ENCODE assay signal across 9 mouse cellular contexts in the genomic region with DNA sequence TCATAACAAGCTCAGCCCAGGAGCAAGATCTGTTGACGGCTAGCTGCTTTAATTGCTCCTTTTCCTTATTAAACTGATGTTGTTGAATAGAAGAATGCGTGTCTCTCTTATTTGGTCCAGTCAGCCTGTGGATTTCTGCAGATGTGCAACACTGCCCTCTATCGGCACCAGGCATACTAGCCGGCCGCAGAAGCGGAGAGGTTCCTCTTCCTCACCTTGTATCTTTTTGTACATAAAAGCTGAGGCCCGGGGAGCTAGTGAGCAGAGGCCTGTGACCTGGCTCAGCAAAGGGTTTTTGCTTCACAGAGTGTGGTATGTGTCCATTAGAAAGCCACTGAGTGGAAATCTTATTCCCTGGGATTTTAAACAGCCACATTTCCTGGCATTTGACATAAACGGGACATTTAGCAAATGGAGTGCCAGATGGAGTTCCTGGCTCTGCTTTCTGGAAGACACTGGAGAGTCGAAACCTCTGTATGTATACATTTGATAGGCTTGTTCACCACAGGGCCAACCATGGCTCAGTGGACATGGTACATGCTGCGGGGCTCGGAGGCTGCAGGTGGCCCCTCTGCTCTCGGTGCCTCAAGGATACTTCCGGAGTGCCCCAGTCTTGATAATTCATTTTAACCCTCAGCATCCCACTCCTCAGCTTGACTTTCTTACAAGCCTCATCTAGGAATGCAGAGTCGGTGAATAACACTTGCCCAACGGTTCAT.
DNase-seq lines count a peak whose midpoint lies in the region; TF ChIP-seq lines count a peak whose summit lies in the region.
"Had no signal": no experiment of that assay in that cellular context is flagged by ENCODE, and none has a peak within 500 bp of the region (broad histone marks: within the 10 kb centered on the region; RNA-seq: fewer than 3 reads in every experiment).

No protein-coding gene starts in this region.

- peaks cover 11 to 28% of the 10 kb centered on the region in 2 experiments for H3K4me1 ChIP-seq in CH12.LX (ENCODE audit: control insufficient read depth in 1 of 2, insufficient read depth in 2 of 2)
- H3K4me1 ChIP-seq: limb, embryonic 13.5 days had no signal

- TF ChIP-seq EP300 in CH12.LX (IDR thresholded peaks at IDR 0.05; ENCODE audit: low read length): no peak

- no peaks in the 10 kb centered on the region for H3K9me3 ChIP-seq in CH12.LX (replicated peaks; ENCODE audit: low read length)
- H3K9me3 ChIP-seq: limb, embryonic 13.5 days had no signal

- TF ChIP-seq RAD21 in CH12.LX (IDR thresholded peaks at IDR 0.05; ENCODE audit: low read depth, low read length): peak; percentile 81

- peak; percentile 74 to 91; a peak in 2 of 4 replicates for TF ChIP-seq CTCF in CH12.LX (conservative IDR thresholded peaks at IDR 0.05 in 1 of 2, IDR thresholded peaks at IDR 0.05 in 1 of 2; ENCODE audit: low read depth in 2 of 2, low read length in 2 of 2)

- peak; percentile 72 for DNase-seq in CH12.LX (ENCODE audit: extremely low read depth)
- peak; percentile 71 for DNase-seq in adrenal gland, adult 2 months
- peak; percentile 79 for DNase-seq in embryo, embryonic 10.5 days (ENCODE audit: low spot score)
- DNase-seq in gastrocnemius, postnatal 25 days: peak; percentile 30
- peak; percentile 59 to 83 for DNase-seq in layer of hippocampus, adult 18-20 months (ENCODE audit: low spot score in 2 of 2)
- DNase-seq in lung, postnatal 10 days: peak; percentile 77
- peak; percentile 61 for DNase-seq in right cerebral cortex, adult 18-20 months
- DNase-seq in urinary bladder, adult 2 months (ENCODE audit: low spot score): peak; percentile 35

- dilution Hi-C loops in CH12.LX (cut with MboI; ENCODE audit: extremely low pct_ligation_motif_present, extremely low pct_unique_long_range_greater_than_20kb, low sequenced_read_pairs): no loop called here

- no peaks in the 10 kb centered on the region for H3K36me3 ChIP-seq in CH12.LX (replicated peaks in 1 of 2; ENCODE audit: control insufficient read depth in 1 of 2, insufficient read depth in 1 of 2, low read length in 1 of 2)
- H3K36me3 ChIP-seq: limb, embryonic 13.5 days had no signal

- H3K4me2 ChIP-seq in CH12.LX (ENCODE audit: insufficient read depth, low read depth, poor library complexity, severe bottlenecking): no peak overlapping the region
- H3K4me2 ChIP-seq: limb, embryonic 13.5 days had no signal

- H3K27ac ChIP-seq in CH12.LX (ENCODE audit: insufficient read depth, low read depth): no peak overlapping the region
- H3K27ac ChIP-seq: limb, embryonic 13.5 days had no signal

- no peak overlapping the region for H3K9ac ChIP-seq in CH12.LX (ENCODE audit: insufficient read depth, low read depth)
- H3K9ac ChIP-seq: limb, embryonic 13.5 days had no signal

- in situ Hi-C loops in CH12.LX (cut with MboI; ENCODE audit: low pct_ligation_motif_present, low pct_unique_long_range_greater_than_20kb, low sequenced_read_pairs): no loop called here

- no peaks in the 10 kb centered on the region for H3K79me2 ChIP-seq in CH12.LX (replicated peaks; ENCODE audit: control insufficient read depth, extremely low read depth, insufficient read depth, poor library complexity, severe bottlenecking)

- TF ChIP-seq POLR2A in CH12.LX (IDR thresholded peaks at IDR 0.05; ENCODE audit: low read depth, low read length): no peak

- no peak overlapping the region for H3K4me3 ChIP-seq in CH12.LX (replicated peaks in 1 of 3; ENCODE audit: low read depth in 2 of 3, low read length in 2 of 3, poor library complexity in 1 of 3)
- H3K4me3 ChIP-seq: limb, embryonic 13.5 days had no signal

- no peaks in the 10 kb centered on the region for H3K27me3 ChIP-seq in CH12.LX (replicated peaks)
- H3K27me3 ChIP-seq: limb, embryonic 13.5 days had no signal

TF ChIP-seq in CH12.LX, 34 proteins besides CTCF, POLR2A, EP300 and RAD21:
- TF ChIP-seq MAZ (IDR thresholded peaks at IDR 0.05; ENCODE audit: low read depth, low read length): no peak
- peak; percentile 75 for TF ChIP-seq SMC3 (IDR thresholded peaks at IDR 0.05; ENCODE audit: low read depth, low read length)
